Mouse (Mus musculus) stomach, postnatal 0 days (tissue): ENCODE results near the gene Adrm1.

Experiments used
- CTCF ChIP-seq: IDR thresholded peaks from 2 replicates; pipeline ENCODE4 v1.5.1; 2016; ENCODE audit warnings: antibody characterized with exemption, low read depth, mild to moderate bottlenecking, moderate library complexity
- EP300 ChIP-seq: optimal IDR thresholded peaks from 2 replicates; pipeline ENCODE3; 2016; ENCODE audit warnings: antibody characterized with exemption

GRCm38 (mm10) chr2:180196610-180197322 lies 25.5 kb downstream of the Adrm1 start:
- no peak for TF ChIP-seq CTCF
- no peak for TF ChIP-seq EP300
